Mouse (Mus musculus): Measurements from ENCODE around the gene Psmc4. TPM values are rescaled to one million over a fixed set of nuclear protein-coding genes. Genes with fewer than 3 reads are reported as not detected.

Psmc4 gene
- 304 and 316 TPM in 2 replicates for polyA plus RNA-seq (2015; fragmentation: Nextera tagmentation; extraction: Ambion mirVana)

DNA sequence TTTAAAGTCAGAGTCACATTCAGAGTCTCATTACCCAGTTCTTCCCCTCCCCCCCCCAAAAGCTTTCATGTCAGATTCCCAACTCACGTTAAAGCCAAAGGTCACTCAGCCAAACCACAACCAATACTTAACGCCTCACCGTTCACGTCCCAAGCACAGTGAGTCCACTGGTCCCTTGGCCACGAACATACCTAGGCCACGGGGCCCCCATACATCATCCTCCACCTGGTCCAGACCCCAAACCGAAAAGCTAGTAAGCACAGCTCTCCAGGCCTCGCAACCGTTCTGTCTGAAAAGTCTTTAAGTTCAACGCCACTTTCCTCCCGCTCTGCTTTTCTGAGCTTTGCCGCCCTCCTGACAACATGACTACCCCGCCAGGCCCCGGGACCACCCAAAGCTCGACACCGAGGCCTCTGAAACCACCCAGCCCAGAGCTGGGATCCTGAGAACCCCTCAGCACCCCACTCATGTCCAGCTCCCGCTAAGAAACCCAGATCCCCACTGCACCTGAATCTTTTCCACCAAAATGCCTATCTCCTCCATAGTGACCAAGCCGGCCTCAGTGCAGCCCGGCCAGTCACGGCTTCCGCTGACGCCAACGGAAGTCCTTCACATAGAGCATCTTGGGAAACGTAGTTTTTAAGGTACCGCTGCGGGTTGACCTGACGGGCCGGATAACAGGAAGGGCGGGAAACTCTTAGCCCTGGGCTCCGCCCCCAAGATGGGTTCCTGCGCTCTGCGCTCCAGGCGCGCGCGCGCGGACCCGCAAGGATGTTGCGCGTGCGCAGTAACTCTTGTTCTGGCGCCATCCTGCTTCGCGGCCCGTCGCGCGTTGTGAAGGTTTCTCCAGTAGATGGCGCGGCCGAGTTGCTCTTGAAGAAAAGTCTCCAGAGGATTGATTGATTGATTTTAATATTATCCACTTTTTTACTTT lies at the start of gene Psmc4:
Gene Psmc4, minus strand, starts transcription at position 626 of the 934 bp plus-strand sequence.
- H3K36me3 ChIP-seq = peaks cover 42% of the 10 kb centered on the region
- H3K4me2 ChIP-seq = peak within 1 kb of the TSS; percentile 81
- H3K9ac ChIP-seq = peak within 1 kb of the TSS; percentile 91
- no peaks in the 10 kb centered on the region for H3K27me3 ChIP-seq
- peak within 1 kb of the TSS; percentile 78 for H3K4me3 ChIP-seq
- WGBS = 1% methylated on average over 52 of the region's 52 CpGs
- H3K9me3 ChIP-seq = no peaks in the 10 kb centered on the region
- H3K27ac ChIP-seq = 0 out of 2 replicates have a peak within 1 kb of the TSS, but pooled peaks have one; percentile 35
- peak; percentile 98 for ATAC-seq (ENCODE audit: low FRiP score)
- peaks cover 12% of the 10 kb centered on the region for H3K4me1 ChIP-seq (replicated peaks)

DNA sequence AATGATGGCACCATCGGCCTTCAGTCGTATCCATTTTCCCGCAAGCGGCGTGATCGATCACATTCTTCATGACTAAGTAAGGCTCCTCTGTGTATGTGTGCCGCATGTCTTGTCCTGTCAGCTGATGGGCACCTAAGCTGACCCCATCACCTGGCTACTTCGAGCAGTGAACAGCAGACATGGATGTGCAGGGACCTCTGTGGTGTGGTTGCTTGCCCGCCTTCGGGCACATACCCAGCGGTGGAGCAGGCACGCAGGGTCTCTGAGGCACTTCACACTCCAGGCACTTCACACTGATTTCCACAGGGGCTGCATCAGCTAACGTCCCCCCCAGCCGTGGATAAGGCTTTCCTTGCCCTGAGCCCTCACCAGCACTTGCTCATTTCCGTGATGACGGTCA lies 49.2 kb upstream of the Psmc4 start:
- no peak for ATAC-seq (ENCODE audit: low FRiP score)
- H3K27ac ChIP-seq = no peak overlapping the region

DNA sequence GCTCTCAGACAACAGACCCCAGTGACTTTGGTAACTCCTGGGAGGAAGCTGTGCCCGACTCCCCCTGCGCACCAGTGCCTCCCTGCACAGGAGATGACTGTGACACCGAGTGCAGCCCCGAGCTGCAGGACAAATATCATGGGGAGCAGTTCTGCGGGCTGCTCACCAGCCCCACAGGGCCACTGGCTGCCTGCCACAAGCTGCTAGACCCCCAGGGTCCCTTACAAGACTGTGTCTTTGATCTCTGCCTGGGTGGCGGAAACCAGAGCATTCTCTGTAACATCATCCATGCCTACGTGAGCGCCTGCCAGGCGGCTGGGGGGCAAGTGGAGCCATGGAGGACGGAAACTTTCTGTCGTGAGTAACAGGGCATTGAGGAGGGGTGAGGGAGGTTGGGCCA lies 43.6 kb upstream of the Psmc4 start:
- no peak overlapping the region for H3K27ac ChIP-seq
- H3K4me2 ChIP-seq = no peak overlapping the region
- ATAC-seq (ENCODE audit: low FRiP score) = no peak
- H3K36me3 ChIP-seq = no peaks in the 10 kb centered on the region
- no peak overlapping the region for H3K4me3 ChIP-seq
- 42% methylated on average over 11 of the region's 11 CpGs for WGBS
- H3K4me1 ChIP-seq (replicated peaks) = 0 out of 2 replicates have a peak, but pooled peaks cover 2% of the 10 kb centered on the region
- H3K27me3 ChIP-seq = no peaks in the 10 kb centered on the region
- H3K9me3 ChIP-seq = no peaks in the 10 kb centered on the region
- H3K9ac ChIP-seq = no peak overlapping the region

More for the DNA sequence above, 49.2 kb upstream of the Psmc4 start:
- Histone ChIP-seq H3K4me3 (no peak overlapping the region), H3K4me2 (no peak overlapping the region), H3K9ac (no peak overlapping the region), H3K4me1 (replicated peaks) (no peaks in the 10 kb centered on the region), H3K9me3 (0 out of 2 replicates have a peak, but pooled peaks cover 10% of the 10 kb centered on the region), H3K36me3 (no peaks in the 10 kb centered on the region), H3K27me3 (peaks cover 11% of the 10 kb centered on the region; the same call in 1 of the 2 replicates)
- 93% methylated on average over 16 of the region's 16 CpGs for WGBS

DNA sequence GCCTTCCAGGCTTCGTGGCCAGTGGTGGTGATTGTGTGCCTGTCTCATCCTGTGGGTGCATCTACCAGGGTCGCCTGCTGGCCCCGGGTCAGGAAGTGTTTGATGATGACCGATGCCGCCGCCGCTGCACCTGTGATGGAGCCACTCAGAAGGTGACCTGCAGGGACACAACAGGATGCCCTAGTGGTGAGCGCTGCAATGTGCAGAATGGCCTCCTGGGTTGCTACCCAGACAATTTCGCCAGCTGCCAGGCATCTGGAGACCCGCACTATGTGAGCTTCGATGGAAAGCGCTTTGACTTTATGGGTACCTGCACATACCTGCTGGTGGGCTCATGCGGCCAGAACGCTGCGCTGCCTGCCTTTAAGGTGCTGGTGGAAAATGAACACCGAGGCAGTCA lies 36.3 kb upstream of the Psmc4 start:
- H3K4me2 ChIP-seq = no peak overlapping the region
- 84% methylated on average over 16 of the region's 16 CpGs for WGBS
- H3K9ac ChIP-seq = no peak overlapping the region
- no peak overlapping the region for H3K27ac ChIP-seq
- no peak overlapping the region for H3K4me3 ChIP-seq
- no peaks in the 10 kb centered on the region for H3K9me3 ChIP-seq
- 0 out of 2 replicates have a peak, but pooled peaks cover 2% of the 10 kb centered on the region for H3K27me3 ChIP-seq
- H3K4me1 ChIP-seq (replicated peaks) = no peaks in the 10 kb centered on the region
- H3K36me3 ChIP-seq = no peaks in the 10 kb centered on the region
- no peak for ATAC-seq (ENCODE audit: low FRiP score)

DNA sequence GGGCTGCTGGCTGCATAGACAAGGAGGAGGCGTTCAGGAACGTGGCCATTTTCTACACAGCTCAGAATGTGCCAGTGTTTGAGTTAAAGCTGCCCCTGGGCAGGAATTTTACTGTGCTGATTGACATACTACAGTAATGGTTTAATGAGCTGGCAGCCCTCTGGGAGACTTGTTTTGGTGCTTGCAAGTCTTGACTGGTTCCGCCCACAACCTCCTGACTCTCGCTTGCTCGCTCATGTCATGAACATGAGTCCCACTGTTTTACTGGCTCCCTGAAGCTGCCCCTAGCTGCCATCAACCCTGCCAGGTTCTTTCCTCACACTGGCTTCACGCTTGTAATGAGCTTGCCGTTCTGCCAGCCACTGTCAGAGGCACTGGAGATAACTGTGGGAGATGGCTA lies 34.3 kb upstream of the Psmc4 start:
- H3K4me3 ChIP-seq = no peak overlapping the region
- no peak for ATAC-seq (ENCODE audit: low FRiP score)
- WGBS = 77% methylated on average over 7 of the region's 7 CpGs

DNA sequence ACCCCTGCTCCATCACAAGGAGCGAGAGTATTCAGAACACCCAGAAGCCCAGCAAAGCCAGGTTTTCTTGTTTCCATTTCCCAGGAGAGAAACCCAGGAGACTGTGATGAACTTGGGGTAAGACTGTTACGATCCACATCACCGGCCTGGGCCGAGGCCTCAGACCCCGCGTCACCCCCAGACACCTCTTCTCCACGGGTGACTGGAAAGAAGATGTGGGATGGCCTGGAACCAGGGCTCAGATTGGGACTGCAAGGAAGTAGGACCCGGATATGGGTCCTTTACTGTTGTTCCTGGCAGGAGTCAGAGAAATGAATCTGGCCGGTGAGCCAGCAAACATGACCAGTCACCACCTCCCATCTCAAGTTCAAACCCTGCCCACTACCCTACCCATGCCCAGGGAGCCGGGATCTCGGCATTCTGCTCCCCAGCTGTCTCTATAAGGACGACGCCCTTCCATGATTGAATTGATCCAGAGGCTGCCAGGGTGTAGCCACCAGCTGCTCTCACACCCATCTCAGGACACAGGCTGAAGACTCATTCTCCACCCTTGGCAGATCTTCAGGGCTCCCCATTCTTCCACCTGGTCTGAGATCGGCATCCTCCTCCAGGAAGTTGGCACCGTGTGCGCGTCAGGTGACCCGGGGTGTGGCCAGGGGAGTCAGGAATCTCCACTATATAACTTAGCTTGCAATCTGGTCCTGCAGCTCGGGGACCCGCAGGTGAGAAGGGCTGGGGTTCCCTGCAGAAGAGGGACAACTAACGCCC lies 20.8 kb upstream of the Psmc4 start, which contains the start of gene Fcgbp:
Gene Fcgbp, plus strand, starts transcription at position 706 of the 768 bp plus-strand sequence.
- H3K27ac ChIP-seq = no peak within 1 kb of the TSS

More for the DNA sequence above, 34.3 kb upstream of the Psmc4 start:
- Histone ChIP-seq H3K36me3 (no peaks in the 10 kb centered on the region), H3K9me3 (no peaks in the 10 kb centered on the region), H3K4me2 (no peak overlapping the region), H3K9ac (no peak overlapping the region), H3K27ac (no peak overlapping the region), H3K27me3 (0 out of 2 replicates have a peak, but pooled peaks cover 2% of the 10 kb centered on the region), H3K4me1 (replicated peaks) (no peaks in the 10 kb centered on the region)

DNA sequence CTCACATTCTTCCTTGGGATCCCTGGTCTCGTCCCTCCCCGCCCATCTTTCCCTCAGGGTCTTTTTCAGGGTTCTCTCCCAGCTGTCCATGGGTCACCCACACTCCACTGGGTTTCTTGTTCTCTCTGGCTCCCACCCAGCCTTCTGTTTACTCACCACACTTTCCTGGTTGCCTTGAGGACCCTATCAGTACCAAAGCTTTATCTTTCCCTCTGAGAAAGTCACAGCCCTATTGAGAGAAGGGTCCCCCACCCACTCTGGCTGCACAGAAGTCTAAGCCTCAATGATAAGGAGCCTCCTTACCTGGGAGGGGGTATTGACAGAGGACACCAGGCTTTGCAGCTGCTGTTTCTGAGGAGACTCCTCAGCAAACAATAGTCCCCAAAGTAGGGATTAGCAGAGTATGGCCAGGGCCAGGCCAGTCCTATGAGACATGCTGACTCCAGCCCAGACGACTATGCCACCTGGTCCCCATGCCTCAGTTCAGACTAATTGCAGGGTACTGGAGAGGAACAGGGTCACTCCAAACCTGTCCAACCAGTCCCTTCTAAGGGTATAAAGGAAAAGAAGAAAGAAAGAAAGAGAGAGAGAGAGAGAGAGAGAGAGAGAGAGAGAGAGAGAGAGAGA lies 19.8 kb upstream of the Psmc4 start:
- no peak overlapping the region for H3K4me2 ChIP-seq
- H3K4me3 ChIP-seq = no peak overlapping the region
- no peak for ATAC-seq (ENCODE audit: low FRiP score)
- 57% methylated on average over 3 of the region's 3 CpGs for WGBS
- no peak overlapping the region for H3K27ac ChIP-seq
- H3K4me1 ChIP-seq (replicated peaks) = no peaks in the 10 kb centered on the region
- H3K36me3 ChIP-seq = no peaks in the 10 kb centered on the region
- H3K27me3 ChIP-seq = peaks cover 5% of the 10 kb centered on the region; the same call in 1 of the 2 replicates
- H3K9me3 ChIP-seq = no peaks in the 10 kb centered on the region
- H3K9ac ChIP-seq = no peak overlapping the region

More for the DNA sequence above, 20.8 kb upstream of the Psmc4 start, which contains the start of gene Fcgbp:
- Histone ChIP-seq H3K4me2 (no peak within 1 kb of the TSS), H3K9me3 (no peaks in the 10 kb centered on the region), H3K9ac (no peak within 1 kb of the TSS), H3K4me1 (replicated peaks) (no peaks in the 10 kb centered on the region), H3K27me3 (peaks cover 5% of the 10 kb centered on the region; the same call in 1 of the 2 replicates), H3K36me3 (no peaks in the 10 kb centered on the region), H3K4me3 (no peak within 1 kb of the TSS)
- no peak for ATAC-seq (ENCODE audit: low FRiP score)
- 89% methylated on average over 21 of the region's 21 CpGs for WGBS

DNA sequence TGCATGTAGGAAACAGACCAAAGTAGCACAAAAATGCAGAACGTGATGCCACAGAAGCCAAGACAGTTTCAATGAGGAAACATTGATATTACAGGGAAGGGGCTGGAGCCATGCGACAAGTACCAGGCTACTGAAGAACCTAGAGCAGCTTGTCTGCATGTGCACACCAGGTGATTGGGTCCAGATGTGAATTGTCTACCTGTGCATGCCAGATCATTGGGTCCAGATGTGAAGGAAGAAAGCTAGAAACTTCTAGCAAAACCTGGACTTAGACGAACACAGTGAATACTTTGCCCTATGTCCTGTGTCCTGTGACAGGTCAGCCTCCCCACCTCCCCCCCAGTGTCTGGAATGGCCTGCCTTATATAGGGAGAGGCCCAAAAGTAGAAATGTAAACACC lies 18.8 kb upstream of the Psmc4 start:
- Histone ChIP-seq H3K27me3 (peaks cover 5% of the 10 kb centered on the region; the same call in 1 of the 2 replicates), H3K36me3 (no peaks in the 10 kb centered on the region), H3K4me2 (no peak overlapping the region), H3K27ac (no peak overlapping the region), H3K4me1 (replicated peaks) (no peaks in the 10 kb centered on the region), H3K4me3 (no peak overlapping the region), H3K9ac (no peak overlapping the region), H3K9me3 (no peaks in the 10 kb centered on the region)
- no peak for ATAC-seq (ENCODE audit: low FRiP score)
- 92% methylated on average over 3 of the region's 3 CpGs for WGBS

DNA sequence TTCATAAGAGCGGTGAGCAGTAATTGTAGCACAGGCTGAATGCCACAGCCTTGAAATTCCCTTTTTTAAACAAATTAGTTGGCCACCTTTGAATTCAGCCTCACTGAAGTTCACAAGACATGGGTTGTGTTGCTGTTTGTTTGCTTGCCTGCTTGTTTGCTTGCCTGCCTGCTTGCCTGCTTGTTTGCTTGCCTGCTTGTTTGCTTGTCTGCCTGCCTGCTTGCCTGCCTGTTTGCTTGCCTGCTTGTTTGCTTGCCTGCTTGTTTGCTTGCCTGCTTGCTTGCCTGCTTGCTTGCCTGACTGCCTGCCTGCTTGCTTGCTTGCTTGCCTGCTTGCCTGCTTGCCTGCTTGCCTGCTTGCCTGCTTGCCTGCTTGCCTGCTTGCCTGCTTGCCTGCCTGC lies 10.1 kb upstream of the Psmc4 start:
- H3K27me3 ChIP-seq = no peaks in the 10 kb centered on the region
- no peaks in the 10 kb centered on the region for H3K4me1 ChIP-seq (replicated peaks)
- no peak for ATAC-seq (ENCODE audit: low FRiP score)
- H3K9ac ChIP-seq = no peak overlapping the region
- no peak overlapping the region for H3K4me3 ChIP-seq
- no peak overlapping the region for H3K4me2 ChIP-seq
- H3K9me3 ChIP-seq = no peaks in the 10 kb centered on the region
- no peaks in the 10 kb centered on the region for H3K36me3 ChIP-seq
- H3K27ac ChIP-seq = no peak overlapping the region
- 93% methylated on average over 1 of the region's 1 CpGs for WGBS

DNA sequence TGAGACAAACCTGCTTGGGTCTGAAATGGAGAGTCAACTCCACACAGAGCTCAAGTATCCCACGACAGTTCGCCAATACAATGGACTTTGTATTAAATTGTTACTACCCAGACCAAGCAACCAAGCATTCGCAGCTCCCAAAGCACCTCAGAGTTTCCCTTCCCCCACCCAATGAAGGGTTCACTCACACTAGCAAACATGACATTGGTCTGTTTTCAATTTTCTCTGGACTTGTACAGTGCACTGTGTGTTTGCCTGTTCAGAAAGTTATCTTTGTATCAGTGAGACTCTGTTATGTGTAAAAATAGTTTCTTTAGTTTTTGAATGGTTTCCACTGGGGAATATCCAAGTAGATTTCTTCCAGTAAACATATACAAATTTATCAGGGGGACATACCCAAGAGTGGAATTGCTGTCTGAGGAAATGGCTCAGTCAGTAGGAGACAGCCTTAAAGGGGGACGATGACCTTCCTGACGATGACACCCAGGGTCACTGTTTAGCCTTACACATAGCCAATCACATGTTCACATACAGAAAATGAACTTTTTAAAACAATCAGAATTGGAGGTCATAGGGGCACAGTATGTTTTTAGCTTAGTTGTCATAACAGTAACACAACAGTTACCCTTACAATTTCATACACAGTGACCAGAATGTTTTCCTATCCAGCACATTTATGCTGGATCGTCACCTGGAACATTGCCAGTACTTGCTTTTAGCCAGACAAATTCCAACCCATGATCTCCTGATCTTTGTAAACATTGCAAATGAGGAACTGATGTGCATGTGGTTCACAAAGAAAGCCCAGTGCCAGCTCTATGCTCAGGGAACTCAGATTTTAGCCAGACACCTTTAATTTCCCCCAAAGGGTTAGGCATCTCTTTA lies 3.4 kb upstream of the Psmc4 start:
- no peak overlapping the region for H3K4me2 ChIP-seq
- no peaks in the 10 kb centered on the region for H3K27me3 ChIP-seq
- no peak overlapping the region for H3K4me3 ChIP-seq
- no peaks in the 10 kb centered on the region for H3K9me3 ChIP-seq
- H3K36me3 ChIP-seq = peaks cover 6% of the 10 kb centered on the region
- H3K9ac ChIP-seq = no peak overlapping the region
- H3K4me1 ChIP-seq (replicated peaks) = peaks cover 11% of the 10 kb centered on the region
- no peak for ATAC-seq (ENCODE audit: low FRiP score)
- WGBS = 87% methylated on average over 6 of the region's 6 CpGs
- no peak overlapping the region for H3K27ac ChIP-seq

DNA sequence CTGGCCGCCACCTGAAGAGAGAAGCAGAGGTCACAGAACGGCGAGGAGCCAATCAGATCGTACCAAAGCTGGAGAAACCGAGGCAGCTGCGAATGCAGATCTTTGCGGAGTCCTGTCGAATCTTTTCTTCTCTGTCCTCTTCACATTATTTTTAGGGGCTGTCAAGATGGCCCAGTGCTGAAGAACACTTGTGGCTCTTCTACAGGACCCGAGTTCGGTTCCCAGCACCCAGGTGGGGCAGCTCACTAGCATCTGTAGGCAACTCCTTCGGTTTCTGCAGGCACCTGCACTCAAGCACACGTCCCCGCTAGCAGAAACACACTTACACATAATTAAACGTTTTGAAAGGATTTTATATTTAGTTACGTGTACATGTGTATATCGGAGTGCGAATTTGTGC lies 683 bp upstream of the Psmc4 start:
- WGBS = 63% methylated on average over 17 of the region's 17 CpGs
- Histone ChIP-seq H3K9ac (no peak overlapping the region), H3K27ac (no peak overlapping the region), H3K27me3 (no peaks in the 10 kb centered on the region), H3K4me1 (replicated peaks) (peaks cover 12% of the 10 kb centered on the region), H3K9me3 (no peaks in the 10 kb centered on the region), H3K4me3 (0 out of 2 replicates have a peak overlapping the region, but pooled peaks have one; percentile 78), H3K4me2 (peak overlapping the region; percentile 27), H3K36me3 (peaks cover 33% of the 10 kb centered on the region)
- ATAC-seq (ENCODE audit: low FRiP score) = no peak

Data from hindbrain, embryonic 13.5 days (tissue).